Mouse (Mus musculus) ES-E14 (cell line): ENCODE results near the gene Slit1.

Experiments
- HCFC1 ChIP-seq: IDR thresholded peaks from 2 replicates; pipeline ENCODE4 v1.6.1; 2012; ENCODE audit warnings: low read length, inconsistent platforms, borderline replicate concordance; ENCODE audit not compliant: insufficient read depth
- ZNF384 ChIP-seq: IDR thresholded peaks from 2 replicates; pipeline ENCODE4 v1.6.1; 2012; ENCODE audit warnings: low read depth, low read length, inconsistent platforms

DNA sequence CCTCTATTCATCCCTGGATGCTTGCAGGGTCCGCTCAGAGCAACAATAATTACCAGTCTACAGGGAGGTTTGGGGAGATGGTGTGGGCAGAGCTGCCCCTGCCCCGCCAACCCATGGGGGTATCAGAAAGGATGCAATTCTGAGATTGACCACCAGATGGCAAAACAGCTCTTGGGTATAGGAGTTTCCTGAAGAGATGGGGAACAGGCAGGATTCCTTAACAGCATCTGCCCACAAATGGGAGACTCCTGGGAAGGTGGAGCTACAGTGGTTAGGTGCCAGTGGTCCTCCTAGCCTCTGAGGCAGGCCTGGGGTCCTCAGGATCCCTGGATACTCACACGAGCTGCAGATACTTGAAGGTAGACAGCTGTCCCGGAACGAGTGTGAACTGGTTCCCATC lies 113.9 kb downstream of the Slit1 start:
- no peak for TF ChIP-seq HCFC1
- no peak for TF ChIP-seq ZNF384
